Mouse (Mus musculus) hindbrain, embryonic 16.5 days (tissue): ENCODE data around the gene Lrp2. TPM values are rescaled to one million over a fixed set of nuclear protein-coding genes. Genes with fewer than 3 reads are reported as not detected.

Experiments
- ATAC-seq: fragments of 200-750 bp; cut with Nextera tagmentation; 2 replicates; pipeline ENCODE4 v1.8.0; 2017; ENCODE audit warnings: moderate TSS enrichment, moderate library complexity
- H3K27ac ChIP-seq: fragments of 300-500 bp; sonication (generic); 2 replicates; pipeline ENCODE4 v1.5.1; 2014; ENCODE audit warnings: low read depth, mild to moderate bottlenecking, control low read depth, low read length, moderate library complexity
- H3K27me3 ChIP-seq: fragments of 300-500 bp; sonication (generic); replicated peaks from 2 replicates; pipeline ENCODE4 v1.6.1; 2014; ENCODE audit warnings: low read length; ENCODE audit not compliant: control insufficient read depth, insufficient read depth
- H3K36me3 ChIP-seq: fragments of 300-500 bp; sonication (generic); 2 replicates; pipeline ENCODE4 v1.6.1; 2014; ENCODE audit warnings: mild to moderate bottlenecking, low read length, moderate library complexity, mixed read lengths; ENCODE audit not compliant: control insufficient read depth, insufficient read depth
- H3K4me1 ChIP-seq: fragments of 300-500 bp; sonication (generic); 2 replicates; pipeline ENCODE4 v1.6.1; 2014; ENCODE audit warnings: low read depth, low read length; ENCODE audit not compliant: control insufficient read depth, insufficient read depth
- H3K4me2 ChIP-seq: fragments of 300-500 bp; sonication (generic); 2 replicates; pipeline ENCODE4 v1.6.1; 2014; ENCODE audit warnings: mild to moderate bottlenecking, low read length, control low read depth, moderate library complexity
- H3K4me3 ChIP-seq: fragments of 300-500 bp; sonication (generic); 2 replicates; pipeline ENCODE4 v1.5.1; 2014; ENCODE audit warnings: mild to moderate bottlenecking, low read length, control low read depth, moderate library complexity
- H3K9ac ChIP-seq: fragments of 300-500 bp; sonication (generic); 2 replicates; pipeline ENCODE4 v1.6.1; 2014; ENCODE audit warnings: low read depth, mild to moderate bottlenecking, control low read depth, low read length, moderate library complexity
- H3K9me3 ChIP-seq: fragments of 300-500 bp; sonication (generic); 2 replicates; pipeline ENCODE4 v1.6.1; 2014; ENCODE audit warnings: mild to moderate bottlenecking, low read length, moderate library complexity; ENCODE audit not compliant: control insufficient read depth
- WGBS: fragments of 180-500 bp; shearing (Covaris S2); extraction: QIAGEN DNeasy Blood & Tissue Kit; methylation state at CpG from one replicate; pipeline ENCODE4 v1.1.7; 2014; 5-methylcytosine and 5-hydroxymethylcytosine counted together
- polyA plus RNA-seq: library from polyadenylated mRNA; unstranded; fragments of >200 nt; fragmentation: Nextera tagmentation; extraction: Ambion mirVana; gene quantifications from 2 replicates; pipeline ENCODE4 v1.2.1, GENCODE M21; 2015

Gene Lrp2
- polyA plus RNA-seq, 1 experiment from 2014 or later = 0.64 TPM

- Histone ChIP-seq H3K9me3 (no peaks in the 10 kb centered on the region), H3K4me2 (no peak overlapping the region), H3K4me1 (no peaks in the 10 kb centered on the region), H3K36me3 (no peaks in the 10 kb centered on the region), H3K27ac (no peak overlapping the region), H3K27me3 (no peaks in the 10 kb centered on the region), H3K9ac (no peak overlapping the region), H3K4me3 (no peak overlapping the region)
- 64% methylated on average over 9 of the region's 9 CpGs for WGBS
- no peak for ATAC-seq
Measured at GRCm38 (mm10) chr2:69612716-69613115, 26.9 kb upstream of the Lrp2 start.

GRCm38 (mm10) chr2:69612237-69612636 is 26.4 kb upstream of the Lrp2 start:
- WGBS = 15% methylated on average over 10 of the region's 10 CpGs
- H3K9ac ChIP-seq = no peak overlapping the region
- no peaks in the 10 kb centered on the region for H3K9me3 ChIP-seq
- ATAC-seq = no peak
- H3K27ac ChIP-seq = no peak overlapping the region
- no peak overlapping the region for H3K4me2 ChIP-seq
- H3K4me3 ChIP-seq = no peak overlapping the region
- H3K27me3 ChIP-seq = no peaks in the 10 kb centered on the region
- H3K4me1 ChIP-seq = no peaks in the 10 kb centered on the region
- H3K36me3 ChIP-seq = no peaks in the 10 kb centered on the region

GRCm38 (mm10) chr2:69606621-69607020 is 20.8 kb upstream of the Lrp2 start:
- no peak overlapping the region for H3K4me3 ChIP-seq
- H3K27me3 ChIP-seq = no peaks in the 10 kb centered on the region
- no peak overlapping the region for H3K9ac ChIP-seq
- H3K4me2 ChIP-seq = no peak overlapping the region
- no peak for ATAC-seq
- no peaks in the 10 kb centered on the region for H3K4me1 ChIP-seq
- WGBS = 92% methylated on average over 3 of the region's 3 CpGs
- H3K27ac ChIP-seq = no peak overlapping the region
- H3K9me3 ChIP-seq = no peaks in the 10 kb centered on the region
- H3K36me3 ChIP-seq = no peaks in the 10 kb centered on the region

GRCm38 (mm10) chr2:69603726-69604393 is 18.0 kb upstream of the Lrp2 start:
- no peaks in the 10 kb centered on the region for H3K27me3 ChIP-seq
- no peak overlapping the region for H3K4me3 ChIP-seq
- WGBS = 91% methylated on average over 7 of the region's 7 CpGs
- H3K4me1 ChIP-seq = no peaks in the 10 kb centered on the region
- no peak overlapping the region for H3K27ac ChIP-seq
- no peak for ATAC-seq
- no peak overlapping the region for H3K4me2 ChIP-seq
- no peaks in the 10 kb centered on the region for H3K36me3 ChIP-seq
- H3K9ac ChIP-seq = no peak overlapping the region
- H3K9me3 ChIP-seq = no peaks in the 10 kb centered on the region

GRCm38 (mm10) chr2:69593168-69593567 is 7.3 kb upstream of the Lrp2 start:
- 92% methylated on average over 2 of the region's 2 CpGs for WGBS
- Histone ChIP-seq H3K4me1 (no peaks in the 10 kb centered on the region), H3K4me2 (no peak overlapping the region), H3K27me3 (0 out of 2 replicates have a peak, but pooled peaks cover 2% of the 10 kb centered on the region), H3K4me3 (no peak overlapping the region), H3K27ac (no peak overlapping the region), H3K9me3 (no peaks in the 10 kb centered on the region), H3K9ac (no peak overlapping the region), H3K36me3 (no peaks in the 10 kb centered on the region)
- ATAC-seq = no peak

- Histone ChIP-seq H3K27me3 (0 out of 2 replicates have a peak, but pooled peaks cover 2% of the 10 kb centered on the region), H3K4me3 (no peak overlapping the region), H3K27ac (no peak overlapping the region), H3K9me3 (no peaks in the 10 kb centered on the region), H3K4me1 (peaks cover 3% of the 10 kb centered on the region), H3K9ac (no peak overlapping the region), H3K36me3 (no peaks in the 10 kb centered on the region), H3K4me2 (no peak overlapping the region)
- WGBS = 40% methylated on average over 1 of the region's 1 CpGs
- ATAC-seq = no peak
Measured at GRCm38 (mm10) chr2:69592536-69592935, 6.7 kb upstream of the Lrp2 start.

- Histone ChIP-seq H3K4me1 (peaks cover 8% of the 10 kb centered on the region), H3K9me3 (no peaks in the 10 kb centered on the region), H3K27ac (no peak overlapping the region), H3K4me2 (no peak overlapping the region), H3K27me3 (0 out of 2 replicates have a peak, but pooled peaks cover 2% of the 10 kb centered on the region), H3K36me3 (no peaks in the 10 kb centered on the region), H3K4me3 (no peak overlapping the region), H3K9ac (no peak overlapping the region)
- no peak for ATAC-seq
- WGBS = 66% methylated on average over 7 of the region's 7 CpGs
Measured at GRCm38 (mm10) chr2:69591966-69592505, 6.2 kb upstream of the Lrp2 start.

GRCm38 (mm10) chr2:69590548-69590947 is 4.7 kb upstream of the Lrp2 start:
- 0 out of 2 replicates have a peak, but pooled peaks cover 2% of the 10 kb centered on the region for H3K27me3 ChIP-seq
- H3K36me3 ChIP-seq = no peaks in the 10 kb centered on the region
- H3K4me2 ChIP-seq = no peak overlapping the region
- H3K9ac ChIP-seq = no peak overlapping the region
- no peak overlapping the region for H3K4me3 ChIP-seq
- no peaks in the 10 kb centered on the region for H3K9me3 ChIP-seq
- peaks cover 12% of the 10 kb centered on the region for H3K4me1 ChIP-seq
- H3K27ac ChIP-seq = no peak overlapping the region
- ATAC-seq = no peak
- WGBS = 86% methylated on average over 1 of the region's 1 CpGs

GRCm38 (mm10) chr2:69587896-69588295 is 2.0 kb upstream of the Lrp2 start:
- no peak for ATAC-seq
- Histone ChIP-seq H3K9me3 (no peaks in the 10 kb centered on the region), H3K27me3 (peaks cover 8% of the 10 kb centered on the region), H3K4me1 (peaks cover 20% of the 10 kb centered on the region), H3K4me3 (peak overlapping the region; percentile 37), H3K27ac (no peak overlapping the region), H3K9ac (peak overlapping the region; percentile 15), H3K4me2 (peak overlapping the region; percentile 100), H3K36me3 (no peaks in the 10 kb centered on the region)
- 1% methylated on average over 14 of the region's 23 CpGs for WGBS
